Mouse (Mus musculus) megakaryocyte, embryonic 14.5 days (primary cell): ENCODE data around the gene Ciz1. TPM values are rescaled to one million over a fixed set of nuclear protein-coding genes. Genes with fewer than 3 reads are reported as not detected.
A peak's percentile ranks its signal among the peaks of the same experiment; 100 is the strongest.

Experiments
- H3K27me3 ChIP-seq: replicated peaks from 2 replicates; pipeline ENCODE3; 2012; ENCODE audit warnings: inconsistent platforms
- H3K36me3 ChIP-seq: replicated peaks from 2 replicates; pipeline ENCODE3; 2012; ENCODE audit warnings: low read length, inconsistent platforms, mixed read lengths
- H3K4me1 ChIP-seq: 2 replicates; pipeline ENCODE4 v1.6.1; 2012; ENCODE audit warnings: inconsistent platforms
- H3K4me3 ChIP-seq: replicated peaks from 2 replicates; pipeline ENCODE3; 2012; ENCODE audit warnings: moderate library complexity, mild to moderate bottlenecking, inconsistent platforms
- H3K9me3 ChIP-seq: 2 replicates; pipeline ENCODE4 v1.6.1; 2012; ENCODE audit warnings: inconsistent platforms
- FLI1 ChIP-seq: IDR thresholded peaks from 2 replicates; pipeline ENCODE4 v1.6.1; 2012; ENCODE audit warnings: low read length, inconsistent platforms, mixed read lengths
- GATA1 ChIP-seq: IDR thresholded peaks from 3 replicates; pipeline ENCODE4 v1.6.1; 2012; ENCODE audit warnings: mixed read lengths, low read length, inconsistent platforms, borderline replicate concordance
- polyA plus RNA-seq: library from polyadenylated mRNA; stranded (reverse); fragments of >175 nt; gene quantifications from 2 replicates; pipeline ENCODE4 v1.2.3, GENCODE M21; 2012; ENCODE audit warnings: low replicate concordance; ENCODE audit not compliant: insufficient read depth

Ciz1 gene
- polyA plus RNA-seq, 1 experiment = 163 TPM

- Histone ChIP-seq H3K4me1 (peaks cover 21% of the 10 kb centered on the region), H3K27me3 (peaks cover 4% of the 10 kb centered on the region), H3K9me3 (no peaks in the 10 kb centered on the region), H3K36me3 (peaks cover 77% of the 10 kb centered on the region), H3K4me3 (no peak overlapping the region)
- TF ChIP-seq FLI1 = no peak
These were observed 24.8 kb downstream of the Ciz1 start for GRCm38 (mm10) chr2:32376963-32377362.

- Histone ChIP-seq H3K4me3 (no peak overlapping the region), H3K36me3 (peaks cover 51% of the 10 kb centered on the region), H3K27me3 (peaks cover 29% of the 10 kb centered on the region), H3K9me3 (no peaks in the 10 kb centered on the region), H3K4me1 (peaks cover 39% of the 10 kb centered on the region)
- TF ChIP-seq GATA1 (no peak), FLI1 (no peak)
These were observed 27.9 kb downstream of the Ciz1 start for GRCm38 (mm10) chr2:32380001-32380500.

GRCm38 (mm10) chr2:32381141-32381774 lies 29.1 kb downstream of the Ciz1 start:
- Histone ChIP-seq H3K4me1 (peaks cover 44% of the 10 kb centered on the region), H3K4me3 (peak overlapping the region; percentile 91), H3K36me3 (peaks cover 39% of the 10 kb centered on the region), H3K27me3 (peaks cover 41% of the 10 kb centered on the region), H3K9me3 (no peaks in the 10 kb centered on the region)
- no peak for TF ChIP-seq GATA1
- no peak for TF ChIP-seq FLI1

- Histone ChIP-seq H3K36me3 (peaks cover 34% of the 10 kb centered on the region), H3K27me3 (peaks cover 46% of the 10 kb centered on the region), H3K4me3 (peak within 1 kb of the TSS; percentile 91), H3K4me1 (peaks cover 44% of the 10 kb centered on the region), H3K9me3 (no peaks in the 10 kb centered on the region)
- TF ChIP-seq GATA1 (no peak), FLI1 (0 out of 2 replicates have a peak, but pooled peaks have one; percentile 12)
These were observed 29.7 kb downstream of the Ciz1 start, which contains the start of gene 1110008P14Rik for GRCm38 (mm10) chr2:32381775-32382223. Gene 1110008P14Rik (minus strand): TSS chr2:32381938.

- TF ChIP-seq GATA1 (no peak), FLI1 (no peak)
- peak overlapping the region; percentile 91 for H3K4me3 ChIP-seq
- H3K36me3 ChIP-seq = peaks cover 25% of the 10 kb centered on the region
- peaks cover 44% of the 10 kb centered on the region for H3K4me1 ChIP-seq
- no peaks in the 10 kb centered on the region for H3K9me3 ChIP-seq
- peaks cover 55% of the 10 kb centered on the region for H3K27me3 ChIP-seq
These were observed 30.6 kb downstream of the Ciz1 start for GRCm38 (mm10) chr2:32382689-32383088.

- Histone ChIP-seq H3K4me3 (no peak within 1 kb of the TSS), H3K27me3 (peaks cover 72% of the 10 kb centered on the region), H3K9me3 (no peaks in the 10 kb centered on the region), H3K36me3 (no peaks in the 10 kb centered on the region), H3K4me1 (peaks cover 30% of the 10 kb centered on the region)
- TF ChIP-seq GATA1 (no peak), FLI1 (no peak)
These were observed 35.8 kb downstream of the Ciz1 start, which contains the start of gene Lcn2 for GRCm38 (mm10) chr2:32387706-32388490. Gene Lcn2 (minus strand): TSS chr2:32388252.

GRCm38 (mm10) chr2:32389157-32389556 lies 37.0 kb downstream of the Ciz1 start:
- Histone ChIP-seq H3K4me1 (peaks cover 22% of the 10 kb centered on the region), H3K9me3 (no peaks in the 10 kb centered on the region), H3K27me3 (peaks cover 64% of the 10 kb centered on the region), H3K4me3 (no peak overlapping the region), H3K36me3 (no peaks in the 10 kb centered on the region)
- no peak for TF ChIP-seq FLI1
- TF ChIP-seq GATA1 = no peak

- Histone ChIP-seq H3K4me1 (peaks cover 25% of the 10 kb centered on the region), H3K4me3 (no peak overlapping the region), H3K36me3 (no peaks in the 10 kb centered on the region), H3K9me3 (no peaks in the 10 kb centered on the region), H3K27me3 (peaks cover 49% of the 10 kb centered on the region)
- TF ChIP-seq GATA1 = no peak
- TF ChIP-seq FLI1 = no peak
These were observed 38.7 kb downstream of the Ciz1 start for GRCm38 (mm10) chr2:32390871-32391270.

- no peak for TF ChIP-seq FLI1
- TF ChIP-seq GATA1 = no peak
- H3K36me3 ChIP-seq = no peaks in the 10 kb centered on the region
- peaks cover 33% of the 10 kb centered on the region for H3K4me1 ChIP-seq
- H3K9me3 ChIP-seq = no peaks in the 10 kb centered on the region
- H3K4me3 ChIP-seq = peak overlapping the region; percentile 46
- peaks cover 38% of the 10 kb centered on the region for H3K27me3 ChIP-seq
These were observed 39.9 kb downstream of the Ciz1 start for GRCm38 (mm10) chr2:32392063-32392462.

- H3K9me3 ChIP-seq = no peaks in the 10 kb centered on the region
- H3K4me1 ChIP-seq = peaks cover 35% of the 10 kb centered on the region
- TF ChIP-seq GATA1 (no peak), FLI1 (no peak)
- peaks cover 17% of the 10 kb centered on the region for H3K27me3 ChIP-seq
- peak overlapping the region; percentile 99 for H3K4me3 ChIP-seq
- peaks cover 22% of the 10 kb centered on the region for H3K36me3 ChIP-seq
These were observed 42.8 kb downstream of the Ciz1 start for GRCm38 (mm10) chr2:32394973-32395372.
